Mouse (Mus musculus): ENCODE data around the gene Neurod6.

- no peak for TF ChIP-seq CTCF (IDR thresholded peaks at IDR 0.05; ENCODE audit: insufficient read depth, low read depth, low read length)
- no peak for TF ChIP-seq POLR2A (IDR thresholded peaks at IDR 0.05; ENCODE audit: insufficient read depth, low read depth, low read length)
Measured at GRCm38 (mm10) chr6:55634662-55635061, 46.4 kb downstream of the Neurod6 start.
